Mouse (Mus musculus) E14TG2a.4 (cell line): Measurements from ENCODE around the gene Cyp4x1.

Experiments used
- CTCF ChIP-seq: conservative IDR thresholded peaks from 2 replicates; pipeline ENCODE4 v1.5.1; 2014; ENCODE audit warnings: low read length
- POU5F1 ChIP-seq: IDR thresholded peaks from 2 replicates; pipeline ENCODE4 v1.6.1; 2014; ENCODE audit warnings: low read length, borderline replicate concordance

DNA sequence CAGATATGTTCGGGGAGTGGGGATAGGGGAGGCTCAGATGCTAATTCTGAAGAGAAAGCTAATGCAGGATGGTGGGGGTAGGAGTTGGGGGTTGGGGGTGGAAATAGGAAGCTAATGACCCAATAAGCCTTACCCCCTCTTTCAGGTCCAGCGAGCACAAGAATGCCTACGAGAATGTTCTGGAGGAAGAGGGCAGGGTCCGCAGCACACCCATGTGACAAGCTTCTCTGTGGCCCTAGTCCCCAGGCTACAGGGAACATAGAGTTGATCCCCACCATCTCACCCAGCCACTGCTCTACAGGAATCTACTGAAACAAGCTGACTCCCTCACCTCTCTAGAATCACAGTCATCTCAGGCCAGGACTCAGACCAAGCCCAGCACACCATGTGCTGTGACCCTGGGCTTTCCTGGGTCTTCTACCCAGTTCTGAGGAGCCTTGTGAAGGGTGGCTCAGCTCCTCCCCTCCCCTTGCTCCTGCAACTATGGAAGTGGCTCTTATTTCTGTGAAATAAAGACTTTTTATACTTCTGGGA lies 40.7 kb downstream of the Cyp4x1 start:
- TF ChIP-seq CTCF = no peak
- no peak for TF ChIP-seq POU5F1
